Mouse (Mus musculus) cerebellum, postnatal 36 days (tissue): Measurements from ENCODE around the gene Fbxo6.
A peak's percentile ranks its signal among the peaks of the same experiment; 100 is the strongest.
"Not testable (repeated sequence)": the region's sequence is repeated elsewhere in the genome, so short reads cannot be mapped to it uniquely, and the experiment has no call there.

Experiments
- DNase-seq, 2 experiments: peaks; one replicate each; pipeline ENCODE4 v3.0.0; 2021 to 2022; ENCODE audit warnings: mixed read lengths in 2 of 2

The Fbxo6 gene

DNA sequence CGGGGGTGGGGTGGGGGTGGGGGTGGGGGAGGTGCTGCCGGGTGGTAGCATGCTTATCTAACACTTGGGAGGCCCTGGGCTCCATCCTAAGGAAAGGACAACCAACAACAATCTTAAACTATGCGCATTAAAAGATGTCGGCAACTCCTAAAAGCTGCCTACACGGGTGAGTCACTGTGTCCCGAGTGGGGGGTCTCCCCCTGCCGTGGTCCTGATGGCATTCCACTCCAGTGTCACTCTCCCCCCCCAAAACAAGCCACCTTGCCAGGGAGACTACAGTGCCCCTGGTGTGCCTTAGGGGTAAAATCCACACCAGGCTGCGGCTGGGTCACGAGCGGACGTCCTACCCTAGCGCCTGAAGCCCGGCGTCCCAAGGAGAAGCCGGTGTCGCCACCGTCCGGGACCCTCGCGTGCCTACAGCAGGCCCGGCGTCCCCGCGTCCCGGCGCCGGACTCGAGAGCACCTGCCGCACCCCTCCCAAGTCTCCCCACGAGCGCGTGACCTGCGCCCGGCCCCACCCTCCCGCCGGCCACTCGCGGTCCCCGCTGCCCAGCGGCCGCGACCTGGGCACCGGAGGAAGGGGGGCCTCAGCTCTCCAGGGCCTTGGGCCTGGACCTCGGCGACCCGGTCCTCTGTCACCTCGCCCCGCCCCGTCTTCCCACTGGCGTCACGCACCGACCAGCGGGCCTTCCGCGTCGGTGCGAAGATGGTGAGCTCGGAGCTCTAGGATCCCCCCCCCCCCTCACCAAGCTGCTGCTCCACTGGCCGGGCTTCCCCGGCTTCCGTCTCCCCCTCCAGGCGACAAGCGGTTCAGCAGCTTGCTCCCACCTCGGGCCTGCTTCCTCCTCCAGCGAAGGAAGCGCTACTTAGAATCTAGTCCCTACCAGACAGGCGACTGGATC lies at the start of gene Fbxo6:
Gene Fbxo6 (minus strand): TSS at position 874 of the 902 bp plus-strand sequence.
- DNase-seq: peak; percentile 81 to 85

DNA sequence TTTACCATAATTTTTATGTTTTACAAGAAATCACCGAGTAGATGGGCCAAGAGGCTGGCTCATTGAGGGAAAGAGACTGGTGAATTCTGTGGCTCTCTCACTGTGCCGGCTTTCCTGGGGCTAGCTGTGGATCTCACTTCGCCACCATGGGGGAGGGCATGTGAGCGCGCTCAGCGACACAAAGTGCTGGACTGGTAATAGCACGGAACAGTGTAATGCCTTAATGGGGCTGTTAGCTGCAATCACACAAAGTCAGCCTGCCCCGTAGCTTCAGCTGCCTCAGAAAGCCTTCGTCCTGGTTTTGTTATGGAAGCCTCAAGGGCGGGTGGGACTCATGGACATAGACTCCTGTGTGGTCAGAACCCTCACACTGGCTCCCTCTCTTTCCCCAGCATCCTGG lies 46.8 kb upstream of the Fbxo6 start:
- no peak for DNase-seq

DNA sequence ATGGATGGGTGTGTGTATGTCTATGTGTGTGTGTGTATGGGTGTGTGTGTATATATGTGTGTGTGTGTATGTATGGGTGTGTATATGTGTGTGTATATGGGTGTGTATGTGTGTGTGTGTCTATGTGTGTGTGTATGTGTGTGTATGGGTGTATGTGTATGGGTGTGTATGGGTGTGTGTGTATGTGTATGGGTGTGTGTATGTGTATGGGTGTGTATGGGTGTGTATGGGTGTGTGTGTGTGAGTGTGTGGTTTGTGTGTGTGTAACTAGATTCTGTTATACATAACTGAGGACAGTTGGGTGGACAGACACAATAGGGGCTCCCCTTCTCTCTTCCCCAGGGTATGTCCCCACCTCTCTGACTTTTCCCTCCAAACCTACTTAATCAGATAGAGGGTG lies 42.5 kb upstream of the Fbxo6 start:
- DNase-seq: no peak

DNA sequence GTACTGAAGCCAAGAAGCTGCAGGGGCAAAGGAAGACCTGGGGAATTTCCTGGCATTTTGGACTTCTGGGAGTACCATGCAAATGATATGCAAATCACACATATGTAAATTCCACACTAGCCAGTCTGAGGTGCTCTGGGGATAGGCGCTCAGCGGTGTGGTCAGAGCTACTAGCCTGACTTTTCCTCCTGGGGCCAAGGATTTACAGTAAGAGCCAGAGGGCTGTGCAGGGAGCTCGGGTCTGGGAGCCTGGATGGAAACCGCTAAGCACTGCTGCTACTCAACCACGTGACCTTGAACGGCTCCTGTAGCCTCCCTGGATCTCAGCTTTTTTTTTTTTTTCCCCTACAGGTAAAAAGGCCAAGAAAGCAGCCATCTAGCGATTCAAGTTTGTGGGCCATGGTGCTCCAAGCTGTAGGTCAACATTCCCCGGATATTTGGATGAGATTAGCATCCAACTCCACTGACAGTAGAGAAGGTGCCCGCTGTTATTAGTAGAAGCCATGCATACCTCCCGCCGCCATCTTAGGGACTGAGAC lies 40.8 kb upstream of the Fbxo6 start:
- DNase-seq: no peak

DNA sequence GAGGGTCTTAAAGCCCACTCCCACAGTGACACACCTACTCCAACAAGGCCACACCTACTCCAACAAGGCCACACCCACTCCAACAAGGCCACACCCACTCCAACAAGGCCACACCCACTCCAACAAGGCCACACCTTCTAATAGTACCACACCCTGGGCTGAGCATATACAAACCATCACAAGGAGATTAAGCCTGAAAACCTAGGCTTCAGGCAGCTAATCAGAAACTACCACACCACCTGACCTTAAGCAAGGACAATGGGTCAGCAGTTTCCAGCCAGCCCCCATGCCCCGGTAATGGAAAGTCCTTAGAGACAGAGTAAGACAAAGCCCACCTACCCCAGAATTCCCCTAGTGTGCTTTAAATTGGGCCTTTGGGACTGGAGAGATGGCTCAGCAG lies 36.8 kb upstream of the Fbxo6 start:
- not testable (repeated sequence) for DNase-seq

DNA sequence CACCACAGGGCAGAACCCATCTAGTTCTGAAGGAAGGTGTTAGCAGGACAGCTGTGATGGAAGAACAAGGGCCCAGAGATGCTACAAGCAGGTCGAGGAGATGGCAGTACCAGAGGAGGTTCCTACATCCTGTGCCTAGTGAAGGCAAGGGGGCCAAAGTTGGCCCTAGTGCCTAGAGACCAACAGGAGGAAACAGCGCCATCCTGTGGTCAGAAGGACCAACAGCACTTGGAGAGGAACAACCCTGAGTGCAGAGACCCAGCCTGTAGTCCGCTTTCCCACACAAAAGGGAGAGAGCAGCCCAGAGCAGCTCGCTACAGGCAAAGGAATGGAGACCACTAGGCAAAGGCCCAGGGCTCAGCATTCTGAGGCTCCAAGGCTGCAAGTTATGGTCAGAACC lies 33.9 kb upstream of the Fbxo6 start:
- no peak for DNase-seq

DNA sequence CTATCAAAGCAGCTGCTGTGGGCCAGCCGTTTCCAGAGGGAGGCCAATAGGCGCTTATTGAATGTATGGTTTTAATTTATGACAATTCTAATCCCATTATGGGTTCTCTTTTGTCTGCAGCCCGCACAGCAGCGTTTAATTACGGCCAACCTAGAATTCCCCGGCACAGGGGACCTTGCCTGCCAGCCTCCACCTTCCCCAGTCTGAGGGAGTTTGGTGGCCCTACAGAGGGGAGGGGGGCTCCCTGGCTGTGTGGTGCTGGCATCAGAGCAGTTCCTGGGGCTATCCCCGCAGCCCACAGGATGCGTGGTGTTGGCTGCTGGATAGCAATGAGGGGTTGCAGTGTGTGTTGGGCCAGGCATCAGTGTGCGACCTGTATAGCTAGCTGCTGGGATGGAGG lies 32.6 kb upstream of the Fbxo6 start:
- no peak for DNase-seq

DNA sequence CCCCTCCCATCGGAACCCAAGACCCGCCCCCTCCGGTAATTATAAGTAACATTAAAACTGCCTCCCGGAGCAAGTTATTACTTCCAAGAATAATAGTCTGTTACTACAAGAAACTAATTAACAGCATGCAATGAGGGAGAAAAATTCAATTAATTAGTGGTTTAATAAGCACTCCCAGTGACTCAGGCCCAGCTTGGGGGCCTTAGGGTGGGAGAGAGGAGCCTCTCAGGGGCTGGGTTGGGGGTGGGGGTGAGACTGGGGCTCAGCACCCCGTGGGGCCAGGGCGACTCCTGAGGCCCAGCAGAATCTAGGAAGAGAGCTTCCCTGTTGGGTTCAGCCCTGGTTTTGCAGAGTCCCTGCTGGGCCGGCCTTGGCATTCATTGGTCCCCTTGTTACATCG lies 30.4 kb upstream of the Fbxo6 start:
- no peak for DNase-seq

DNA sequence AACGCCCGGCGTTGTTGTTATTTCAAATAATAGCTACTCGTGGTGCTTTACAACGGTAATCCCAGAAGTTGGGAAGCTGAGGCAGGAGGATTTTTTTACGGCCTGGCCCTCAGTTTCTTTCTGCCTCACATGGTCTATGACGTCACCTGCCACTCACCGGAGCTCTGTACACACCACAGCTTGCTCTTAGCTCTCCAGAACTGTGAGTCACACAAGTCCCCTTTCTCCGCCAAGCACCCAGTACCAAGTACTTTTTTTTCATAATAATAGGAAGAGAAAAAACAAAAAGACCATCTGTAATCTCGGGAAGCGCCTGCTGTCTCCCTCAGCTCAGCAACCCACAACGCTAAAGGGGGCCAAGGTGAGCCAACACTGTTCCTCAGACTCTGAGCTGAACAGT lies 29.5 kb upstream of the Fbxo6 start:
- no peak for DNase-seq

DNA sequence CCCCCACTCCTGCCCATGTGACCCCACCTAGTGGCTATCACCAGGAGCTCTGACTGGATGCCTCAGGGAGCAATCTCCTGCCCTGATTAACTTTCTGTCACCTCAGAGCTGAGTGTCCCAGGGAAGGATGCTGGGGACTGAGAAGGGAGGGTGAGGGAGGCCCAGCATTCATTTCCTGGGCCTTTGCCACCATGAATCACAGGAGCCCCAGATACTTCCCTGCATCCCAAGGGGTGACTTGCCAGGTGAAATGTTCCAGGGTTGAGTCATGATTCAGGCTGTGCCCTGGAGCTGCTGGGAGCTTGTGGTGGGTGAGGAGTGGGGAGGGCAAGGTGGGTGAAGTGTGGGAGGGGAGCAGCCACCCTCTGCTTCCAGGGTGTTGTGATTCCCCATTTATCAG lies 25.8 kb upstream of the Fbxo6 start:
- no peak for DNase-seq

DNA sequence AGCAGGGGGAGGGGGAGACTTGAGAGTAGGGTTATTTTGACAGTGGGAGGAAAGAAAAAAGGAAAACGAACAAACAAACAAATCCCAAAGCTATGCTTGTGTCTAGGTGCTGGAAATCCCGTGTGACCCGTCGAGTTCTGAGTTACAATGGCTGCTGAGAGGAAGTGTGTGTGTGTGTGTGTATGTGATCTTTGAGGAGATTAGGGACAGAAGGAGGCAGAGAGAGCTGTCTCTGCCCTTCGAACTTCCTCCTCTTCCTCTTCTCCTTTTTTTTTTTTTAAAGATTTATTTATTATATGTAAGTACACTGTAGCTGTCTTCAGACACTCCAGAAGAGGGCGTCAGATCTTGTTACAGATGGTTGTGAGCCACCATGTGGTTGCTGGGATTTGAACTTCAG lies 24.7 kb upstream of the Fbxo6 start:
- not testable (repeated sequence) for DNase-seq

DNA sequence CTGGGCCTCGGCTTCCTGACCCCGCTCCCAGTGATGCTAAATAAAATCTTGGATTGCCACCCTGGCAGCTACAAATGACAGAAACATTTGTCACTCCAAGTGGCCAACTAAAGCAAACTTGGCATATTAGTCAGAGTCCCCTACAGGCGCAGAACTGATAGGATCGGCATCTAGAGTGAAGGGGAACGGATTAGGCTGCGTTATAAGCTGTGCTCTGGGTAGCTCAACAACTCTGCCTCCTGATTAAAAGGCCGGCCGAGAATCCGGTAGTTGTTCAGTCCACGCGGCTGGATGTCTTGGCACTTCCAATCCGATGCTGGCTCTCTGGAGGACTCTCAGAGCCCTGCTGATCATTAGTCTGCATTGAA lies 22.5 kb upstream of the Fbxo6 start:
- no peak for DNase-seq

DNA sequence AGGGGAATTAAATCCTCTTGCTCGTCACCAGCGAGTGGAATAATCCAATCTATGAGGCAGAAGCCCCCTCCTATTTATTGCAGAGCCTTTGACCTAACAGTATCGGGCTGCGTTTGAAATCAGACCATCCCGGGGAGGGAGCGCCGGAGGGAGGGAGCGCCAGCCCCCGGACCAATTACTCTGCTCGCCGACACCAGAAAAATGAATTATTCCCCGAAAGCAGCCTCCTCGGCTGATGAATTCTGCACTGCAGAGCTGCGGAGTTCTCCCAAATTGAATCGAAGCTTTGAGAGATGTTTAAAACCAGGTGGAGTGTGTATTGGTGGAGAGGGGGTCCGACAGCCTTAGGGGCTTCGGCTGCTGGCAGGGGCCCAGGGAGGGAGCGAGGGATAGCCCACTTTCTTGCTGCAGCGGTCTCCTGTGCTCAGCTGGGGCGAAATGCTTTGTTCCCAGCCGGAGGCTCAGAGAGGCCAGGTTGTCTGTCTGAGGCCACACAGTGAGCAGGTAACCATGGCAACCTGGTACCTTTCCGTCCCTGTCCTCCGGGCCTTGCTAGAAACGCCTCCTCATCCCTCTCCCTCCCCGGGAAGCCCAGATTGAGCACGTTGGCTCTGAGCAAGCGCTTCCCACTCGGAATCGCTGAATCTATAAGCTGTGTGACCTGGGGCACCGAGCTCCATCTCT lies 22.0 kb upstream of the Fbxo6 start:
- DNase-seq: peak; percentile 55 to 60

DNA sequence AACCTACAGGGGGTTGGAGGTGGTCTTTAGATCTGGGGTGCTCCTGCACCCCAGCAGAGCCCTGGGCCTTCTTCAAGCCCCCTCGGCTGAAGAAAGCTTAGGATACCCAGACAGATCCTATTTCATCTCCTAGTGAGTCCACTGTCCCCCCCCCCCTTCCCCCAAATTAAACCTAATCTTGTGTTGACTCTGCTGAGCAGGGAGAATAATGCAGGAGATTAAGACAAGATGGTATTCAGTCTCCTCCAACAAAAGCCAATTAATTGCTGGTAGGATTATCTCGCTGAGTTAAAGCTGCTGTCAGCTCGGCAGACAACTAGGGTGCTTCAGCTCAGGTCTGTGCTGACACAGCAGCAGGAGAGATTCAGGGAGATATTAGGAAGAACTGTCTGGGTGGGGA lies 19.3 kb upstream of the Fbxo6 start:
- no peak for DNase-seq

DNA sequence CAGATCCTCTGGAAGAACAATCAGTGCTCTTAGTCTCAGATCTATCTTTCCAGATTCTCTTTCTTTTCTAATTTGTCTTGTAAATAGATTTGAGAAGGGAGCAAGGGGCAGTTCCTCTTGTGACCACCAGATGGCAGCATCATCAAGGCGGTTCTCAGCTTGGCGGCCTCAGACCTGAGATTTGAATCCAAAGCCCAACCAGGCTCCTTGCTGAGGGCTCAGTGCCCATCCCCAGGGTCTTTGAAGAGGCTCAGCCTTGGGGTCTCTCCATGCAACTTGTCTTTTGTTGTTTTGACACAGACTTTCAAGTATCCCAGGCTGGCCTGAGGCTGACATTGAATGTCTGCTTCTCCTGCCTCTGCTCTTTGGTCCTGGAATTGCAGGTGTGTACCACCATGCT lies 18.9 kb upstream of the Fbxo6 start:
- peak; percentile 59 to 71 for DNase-seq

DNA sequence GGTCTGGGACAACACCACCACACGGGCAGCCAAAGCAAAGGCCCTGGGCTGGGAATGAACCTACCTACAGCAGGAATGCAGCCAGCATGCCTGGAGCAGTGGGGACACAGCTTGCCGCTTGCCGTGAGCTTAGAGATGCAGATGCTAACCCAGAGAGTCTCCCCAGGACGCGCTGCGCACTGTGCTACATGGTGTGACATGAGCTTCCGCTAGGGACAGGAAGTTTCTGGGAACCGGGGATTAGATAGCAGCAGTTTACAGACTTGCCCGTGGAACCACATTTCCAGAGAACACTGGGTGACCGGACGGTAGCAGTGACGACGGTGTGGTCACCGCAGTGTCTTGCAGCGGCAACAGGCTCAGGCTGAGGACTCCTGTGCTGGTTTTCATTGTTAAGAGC lies 17.6 kb upstream of the Fbxo6 start:
- DNase-seq: no peak

DNA sequence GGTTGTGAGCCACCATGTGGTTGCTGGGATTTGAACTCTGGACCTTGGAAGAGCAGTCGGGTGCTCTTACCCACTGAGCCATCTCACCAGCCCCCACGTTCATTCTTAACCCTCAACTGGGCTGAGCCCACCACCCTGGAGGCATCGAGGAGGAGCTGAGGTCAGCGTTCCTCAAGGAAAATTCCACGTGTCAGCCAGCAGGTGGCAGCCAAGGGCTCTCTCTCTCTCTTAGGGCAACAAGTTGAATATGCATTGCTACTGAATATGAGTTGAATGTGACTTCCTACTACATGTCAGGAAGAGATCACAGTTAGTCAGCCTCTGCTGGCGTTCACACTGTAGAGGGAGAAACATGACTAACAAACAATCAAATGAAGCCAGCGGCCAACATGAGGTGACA lies 16.3 kb upstream of the Fbxo6 start:
- peak; percentile 73 to 77 for DNase-seq

DNA sequence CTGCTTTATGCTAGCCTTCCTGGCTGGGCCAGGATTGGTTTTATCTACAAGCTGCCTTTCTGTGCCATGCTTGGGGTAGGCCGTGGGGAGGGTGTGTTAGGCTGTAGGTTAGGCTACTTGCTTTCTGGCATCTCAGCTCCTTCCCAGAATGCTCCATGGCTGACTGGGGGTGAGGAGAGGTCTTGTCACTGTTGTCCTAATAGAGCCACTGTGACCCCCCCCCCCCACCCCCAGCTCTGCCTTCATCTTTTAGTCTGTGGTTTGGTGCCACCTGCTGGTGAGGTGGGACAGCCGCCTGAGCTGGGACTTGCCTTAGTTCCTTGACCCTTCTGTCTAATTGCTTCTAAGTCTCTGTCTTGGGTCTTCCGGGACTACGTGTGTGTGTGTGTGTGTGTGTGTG lies 15.0 kb upstream of the Fbxo6 start:
- peak; percentile 81 for DNase-seq

DNA sequence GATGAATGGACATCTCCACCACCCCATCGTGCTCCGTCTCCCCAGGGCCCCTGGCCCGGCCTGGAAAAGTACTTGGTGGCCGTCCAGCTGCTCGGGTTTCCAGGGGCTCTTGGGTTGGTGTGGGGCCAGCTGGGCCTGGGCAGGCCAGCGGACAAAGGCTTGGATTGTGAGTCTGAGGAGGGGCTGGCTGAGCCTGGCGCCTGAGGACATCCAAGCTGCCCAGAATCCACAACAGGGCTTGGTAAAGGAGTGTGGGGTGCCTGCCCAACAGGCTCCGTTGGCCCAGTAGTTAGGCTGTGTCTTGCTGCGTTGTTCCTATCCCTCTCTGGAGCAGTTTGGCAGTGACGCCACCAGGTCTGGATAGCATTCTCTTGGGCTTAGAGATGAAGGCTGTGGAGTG lies 14.5 kb upstream of the Fbxo6 start:
- DNase-seq: peak; percentile 45 to 57

DNA sequence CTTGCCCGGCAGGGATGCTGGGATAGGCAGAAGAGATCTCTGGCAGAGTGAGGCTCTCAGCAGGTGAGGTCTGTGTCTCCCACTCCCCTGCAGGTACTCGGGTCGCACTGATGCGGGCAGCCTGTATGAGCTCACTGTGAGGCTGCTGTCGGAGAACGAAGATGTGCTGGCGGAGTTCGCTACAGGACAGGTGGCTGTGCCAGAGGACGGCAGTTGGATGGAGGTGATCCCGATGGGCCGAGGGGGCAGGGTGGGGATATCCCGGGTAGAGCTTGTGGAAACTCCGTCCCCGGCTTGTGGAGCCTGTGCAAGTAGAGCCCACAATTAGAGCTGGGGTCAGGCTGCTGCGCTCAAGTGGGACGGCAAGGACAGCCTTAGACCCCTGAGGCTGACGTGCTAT lies 13.6 kb upstream of the Fbxo6 start:
- DNase-seq: peak in 1 of 2 experiments; percentile 6

DNA sequence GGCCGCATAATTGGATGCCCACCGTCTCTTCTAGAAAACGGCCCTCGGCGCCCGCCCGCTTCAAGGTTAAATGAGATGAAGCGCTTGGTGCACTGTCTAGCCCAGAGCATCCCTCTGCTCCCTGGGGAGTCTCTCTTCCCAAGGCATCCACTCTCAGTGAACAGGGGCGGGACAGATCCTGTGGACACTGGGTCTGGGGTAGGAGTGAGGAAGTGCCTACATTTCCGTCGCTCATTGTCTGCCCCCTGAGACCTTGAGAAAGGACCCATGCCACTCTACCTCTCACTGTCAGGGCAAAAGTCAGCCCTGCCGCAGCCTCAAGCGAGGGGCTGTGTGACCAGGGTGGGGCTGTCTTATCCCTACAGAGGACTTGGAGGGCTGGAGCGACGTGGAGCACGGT lies 12.5 kb upstream of the Fbxo6 start:
- no peak for DNase-seq

DNA sequence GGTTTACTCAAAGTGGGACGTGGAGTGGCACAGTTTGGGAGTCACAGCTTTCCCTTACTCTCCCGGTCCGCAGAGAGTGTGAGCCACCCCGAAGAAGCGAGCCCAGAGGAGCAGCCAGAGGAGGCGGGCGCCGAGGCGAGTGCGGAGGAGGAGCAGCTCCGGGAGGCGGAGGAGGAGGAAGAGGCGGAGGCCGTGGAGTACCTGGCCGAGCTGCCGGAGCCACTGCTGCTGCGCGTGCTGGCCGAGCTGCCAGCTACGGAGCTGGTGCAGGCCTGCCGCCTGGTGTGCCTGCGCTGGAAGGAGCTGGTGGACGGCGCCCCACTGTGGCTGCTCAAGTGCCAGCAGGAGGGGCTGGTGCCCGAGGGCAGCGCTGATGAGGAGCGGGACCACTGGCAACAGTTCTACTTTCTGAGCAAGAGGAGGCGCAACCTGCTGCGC lies 12.1 kb upstream of the Fbxo6 start:
- DNase-seq: peak; percentile 48 to 64

DNA sequence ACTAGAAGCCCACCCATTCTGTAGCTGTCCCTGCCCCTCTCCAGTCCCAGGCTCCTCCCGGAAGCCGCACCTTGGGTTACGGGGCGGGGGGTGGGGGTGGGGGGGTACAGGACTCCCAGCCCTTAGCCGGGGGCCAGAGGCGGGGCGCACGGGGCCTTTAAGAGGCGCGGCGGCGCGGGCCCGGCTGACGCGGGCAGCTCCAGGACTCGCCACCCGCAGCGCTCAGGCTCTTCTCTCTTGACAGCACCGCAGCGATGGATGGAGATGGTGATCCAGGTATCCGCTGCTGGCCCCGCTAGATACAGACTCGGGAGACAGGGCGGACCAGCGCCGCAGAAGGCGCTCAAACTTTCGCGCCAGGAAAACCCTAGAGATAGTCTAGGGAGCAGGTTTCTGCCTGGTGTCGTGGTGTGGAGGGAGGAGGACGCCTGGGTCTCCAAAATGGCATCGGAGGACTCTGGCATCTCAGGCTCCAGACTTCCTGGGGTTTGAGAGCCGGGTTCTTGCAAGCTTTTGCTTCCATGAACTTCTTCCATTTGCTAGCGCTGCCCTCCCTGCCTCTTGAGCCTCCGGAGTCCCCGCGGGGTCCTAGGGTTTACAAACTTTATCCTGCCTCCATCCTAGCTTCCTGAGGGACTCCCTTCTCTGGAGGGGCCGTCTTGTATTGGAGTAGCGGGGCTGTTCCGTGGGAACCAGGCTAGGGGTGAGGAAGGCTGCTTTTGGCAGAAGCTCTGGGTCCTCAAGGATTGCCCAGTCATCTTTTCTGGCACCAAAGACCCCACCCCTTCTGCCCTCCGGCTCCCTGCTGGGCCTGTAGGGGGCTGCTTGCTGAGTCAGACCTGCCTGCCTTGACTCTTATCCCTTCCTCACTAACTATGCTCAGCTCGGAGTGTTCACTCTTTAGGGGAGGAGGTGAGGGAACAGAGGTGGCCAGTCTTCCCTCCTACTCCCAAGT lies 8.8 kb upstream of the Fbxo6 start, which contains the start of the genes Fbxo44 and Fbxo2:
Gene Fbxo44 (minus strand): TSS at position 47 of the 955 bp plus-strand sequence.
Gene Fbxo2 (plus strand): TSS at position 186 of the 955 bp plus-strand sequence.
- DNase-seq: peak; percentile 62
